Mouse (Mus musculus): ENCODE measurements around the gene Emc3. TPM values are rescaled to one million over a fixed set of nuclear protein-coding genes. Genes with fewer than 3 reads are reported as not detected.

Gene Emc3
- polyA plus RNA-seq, 1 experiment from 2014 or later, result 87.7 TPM

GRCm38 (mm10) chr6:113473246-113473645 lies 58.2 kb downstream of the Emc3 start:
- no peak for ATAC-seq (ENCODE audit: low FRiP score, low read depth)
- Histone ChIP-seq H3K27ac (replicated peaks) (no peak overlapping the region), H3K9me3 (no peaks in the 10 kb centered on the region), H3K4me3 (no peak overlapping the region), H3K9ac (replicated peaks) (no peak overlapping the region), H3K36me3 (no peaks in the 10 kb centered on the region), H3K4me1 (peaks cover 10% of the 10 kb centered on the region), H3K27me3 (peaks cover 61% of the 10 kb centered on the region), H3K4me2 (replicated peaks) (no peak overlapping the region)
- 89% methylated on average over 2 of the region's 2 CpGs for WGBS

- Histone ChIP-seq H3K27me3 (peaks cover 65% of the 10 kb centered on the region), H3K4me1 (peaks cover 10% of the 10 kb centered on the region), H3K9me3 (no peaks in the 10 kb centered on the region), H3K4me3 (no peak overlapping the region), H3K9ac (replicated peaks) (0 out of 2 replicates have a peak overlapping the region, but pooled peaks have one; percentile 20), H3K27ac (replicated peaks) (no peak overlapping the region), H3K4me2 (replicated peaks) (no peak overlapping the region), H3K36me3 (no peaks in the 10 kb centered on the region)
- ATAC-seq (ENCODE audit: low FRiP score, low read depth), result no peak
- WGBS, result 59% methylated on average over 10 of the region's 10 CpGs
Observed at GRCm38 (mm10) chr6:113472061-113472460, 59.4 kb downstream of the Emc3 start.

GRCm38 (mm10) chr6:113471297-113471936 lies 60.0 kb downstream of the Emc3 start, which contains the start of gene Il17rc:
TSS of gene Il17rc (plus strand) at chr6:113471427.
- no peaks in the 10 kb centered on the region for H3K36me3 ChIP-seq
- no peak within 1 kb of the TSS for H3K27ac ChIP-seq (replicated peaks)
- no peak for ATAC-seq (ENCODE audit: low FRiP score, low read depth)
- H3K4me1 ChIP-seq, result peaks cover 10% of the 10 kb centered on the region
- H3K4me2 ChIP-seq (replicated peaks), result no peak within 1 kb of the TSS
- WGBS, result 18% methylated on average over 12 of the region's 12 CpGs
- no peak within 1 kb of the TSS for H3K4me3 ChIP-seq
- H3K27me3 ChIP-seq, result peaks cover 61% of the 10 kb centered on the region
- no peaks in the 10 kb centered on the region for H3K9me3 ChIP-seq
- H3K9ac ChIP-seq (replicated peaks), result 0 out of 2 replicates have a peak within 1 kb of the TSS, but pooled peaks have one; percentile 20

GRCm38 (mm10) chr6:113469432-113469831 lies 62.0 kb downstream of the Emc3 start:
- H3K9me3 ChIP-seq, result no peaks in the 10 kb centered on the region
- peak overlapping the region; percentile 38 for H3K4me3 ChIP-seq
- peaks cover 10% of the 10 kb centered on the region for H3K4me1 ChIP-seq
- H3K27ac ChIP-seq (replicated peaks), result no peak overlapping the region
- peak overlapping the region; percentile 31 for H3K9ac ChIP-seq (replicated peaks)
- peaks cover 62% of the 10 kb centered on the region for H3K27me3 ChIP-seq
- ATAC-seq (ENCODE audit: low FRiP score, low read depth), result peak; percentile 75
- peak overlapping the region; percentile 61 for H3K4me2 ChIP-seq (replicated peaks)
- no peaks in the 10 kb centered on the region for H3K36me3 ChIP-seq
- 2% methylated on average over 31 of the region's 31 CpGs for WGBS

GRCm38 (mm10) chr6:113469021-113469420 lies 62.4 kb downstream of the Emc3 start:
- no peak overlapping the region for H3K9ac ChIP-seq (replicated peaks)
- no peaks in the 10 kb centered on the region for H3K9me3 ChIP-seq
- H3K4me1 ChIP-seq, result peaks cover 10% of the 10 kb centered on the region
- ATAC-seq (ENCODE audit: low FRiP score, low read depth), result peak; percentile 74
- no peak overlapping the region for H3K27ac ChIP-seq (replicated peaks)
- peak overlapping the region; percentile 38 for H3K4me3 ChIP-seq
- peak overlapping the region; percentile 61 for H3K4me2 ChIP-seq (replicated peaks)
- H3K36me3 ChIP-seq, result no peaks in the 10 kb centered on the region
- WGBS, result 11% methylated on average over 9 of the region's 9 CpGs
- peaks cover 58% of the 10 kb centered on the region for H3K27me3 ChIP-seq

- H3K9me3 ChIP-seq, result no peaks in the 10 kb centered on the region
- H3K27ac ChIP-seq (replicated peaks), result no peak overlapping the region
- H3K27me3 ChIP-seq, result peaks cover 55% of the 10 kb centered on the region
- H3K4me1 ChIP-seq, result peaks cover 10% of the 10 kb centered on the region
- no peak for ATAC-seq (ENCODE audit: low FRiP score, low read depth)
- WGBS, result 55% methylated on average over 3 of the region's 3 CpGs
- no peak overlapping the region for H3K4me3 ChIP-seq
- H3K36me3 ChIP-seq, result no peaks in the 10 kb centered on the region
- no peak overlapping the region for H3K9ac ChIP-seq (replicated peaks)
- H3K4me2 ChIP-seq (replicated peaks), result no peak overlapping the region
Observed at GRCm38 (mm10) chr6:113468512-113468911, 62.9 kb downstream of the Emc3 start.

GRCm38 (mm10) chr6:113465602-113466001 lies 65.8 kb downstream of the Emc3 start:
- no peak for ATAC-seq (ENCODE audit: low FRiP score, low read depth)
- 65% methylated on average over 5 of the region's 5 CpGs for WGBS
- Histone ChIP-seq H3K27me3 (peaks cover 34% of the 10 kb centered on the region), H3K36me3 (no peaks in the 10 kb centered on the region), H3K4me3 (no peak overlapping the region), H3K9me3 (no peaks in the 10 kb centered on the region), H3K9ac (replicated peaks) (no peak overlapping the region), H3K4me2 (replicated peaks) (no peak overlapping the region), H3K4me1 (peaks cover 10% of the 10 kb centered on the region), H3K27ac (replicated peaks) (no peak overlapping the region)

Small RNA genes within 50 kb of the gene (microRNA-seq; reads per million reads assigned to microRNA genes)
- not detected for gene Gm23365

Other genes starting within 250 kb of the Emc3 start
- gene Cpne9, start 249.3 kb downstream of the Emc3 start, polyA plus RNA-seq (2016; fragmentation: Nextera tagmentation; extraction: Ambion mirVana), result 0.22 and 0.34 TPM in 2 replicates
- gene Brpf1, start 224.5 kb downstream of the Emc3 start, polyA plus RNA-seq (2016; fragmentation: Nextera tagmentation; extraction: Ambion mirVana), result 29.6 and 31.2 TPM in 2 replicates
- gene Ogg1, start 204.7 kb downstream of the Emc3 start, polyA plus RNA-seq (2016; fragmentation: Nextera tagmentation; extraction: Ambion mirVana), result 11.7 and 13.6 TPM in 2 replicates
- gene Camk1, start 187.7 kb downstream of the Emc3 start, polyA plus RNA-seq (2016; fragmentation: Nextera tagmentation; extraction: Ambion mirVana), result 66.5 and 67.4 TPM in 2 replicates
- 63.2 and 64.5 TPM in 2 replicates for gene Tada3, start 153.8 kb downstream of the Emc3 start, polyA plus RNA-seq (2016; fragmentation: Nextera tagmentation; extraction: Ambion mirVana)
- 332 and 360 TPM in 2 replicates for gene Arpc4, start 153.5 kb downstream of the Emc3 start, polyA plus RNA-seq (2016; fragmentation: Nextera tagmentation; extraction: Ambion mirVana)
- 6.3 and 7.9 TPM in 2 replicates for gene Ttll3, start 142.4 kb downstream of the Emc3 start, polyA plus RNA-seq (2016; fragmentation: Nextera tagmentation; extraction: Ambion mirVana)
- 24.3 and 26.7 TPM in 2 replicates for gene Rpusd3, start 112.3 kb downstream of the Emc3 start, polyA plus RNA-seq (2016; fragmentation: Nextera tagmentation; extraction: Ambion mirVana)
- not detected in 2 replicates for gene Cidec, start 95.9 kb downstream of the Emc3 start, polyA plus RNA-seq (2016; fragmentation: Nextera tagmentation; extraction: Ambion mirVana)
- 73.4 and 74.9 TPM in 2 replicates for gene Jagn1, start 89.1 kb downstream of the Emc3 start, polyA plus RNA-seq (2016; fragmentation: Nextera tagmentation; extraction: Ambion mirVana)
- gene Il17re, start 73.2 kb downstream of the Emc3 start, polyA plus RNA-seq (2016; fragmentation: Nextera tagmentation; extraction: Ambion mirVana), result 0.51 and 0.93 TPM in 2 replicates
- gene Il17rc, start 60.2 kb downstream of the Emc3 start, polyA plus RNA-seq (2016; fragmentation: Nextera tagmentation; extraction: Ambion mirVana), result 4.3 and 6.3 TPM in 2 replicates
- gene Creld1, start 48.4 kb downstream of the Emc3 start, polyA plus RNA-seq (2016; fragmentation: Nextera tagmentation; extraction: Ambion mirVana), result 44.0 and 49.1 TPM in 2 replicates
- gene Prrt3, start 29.7 kb downstream of the Emc3 start, polyA plus RNA-seq (2016; fragmentation: Nextera tagmentation; extraction: Ambion mirVana), result 2.5 and 2.8 TPM in 2 replicates
- gene Fancd2, start within 50 bp of the Emc3 start, polyA plus RNA-seq (2016; fragmentation: Nextera tagmentation; extraction: Ambion mirVana), result 12.7 and 13.0 TPM in 2 replicates
- gene Fancd2os, start 69.1 kb upstream of the Emc3 start, polyA plus RNA-seq (2016; fragmentation: Nextera tagmentation; extraction: Ambion mirVana), result 0.22 TPM in 1 of 2 replicates, not detected in the other
- gene Brk1, start 73.1 kb upstream of the Emc3 start, polyA plus RNA-seq (2016; fragmentation: Nextera tagmentation; extraction: Ambion mirVana), result 184 and 196 TPM in 2 replicates
- gene Vhl, start 92.3 kb upstream of the Emc3 start, polyA plus RNA-seq (2016; fragmentation: Nextera tagmentation; extraction: Ambion mirVana), result 55.1 and 56.3 TPM in 2 replicates
- gene Irak2, start 106.8 kb upstream of the Emc3 start, polyA plus RNA-seq (2016; fragmentation: Nextera tagmentation; extraction: Ambion mirVana), result 1.4 and 2.3 TPM in 2 replicates
- 0.64 and 0.93 TPM in 2 replicates for gene Tatdn2, start 165.4 kb upstream of the Emc3 start, polyA plus RNA-seq (2016; fragmentation: Nextera tagmentation; extraction: Ambion mirVana)
- 0.84 and 0.90 TPM in 2 replicates for gene Ghrl, start 188.2 kb upstream of the Emc3 start, polyA plus RNA-seq (2016; fragmentation: Nextera tagmentation; extraction: Ambion mirVana)
- gene Sec13, start 209.1 kb upstream of the Emc3 start, polyA plus RNA-seq (2016; fragmentation: Nextera tagmentation; extraction: Ambion mirVana), result 222 and 233 TPM in 2 replicates